ENCODE assay signal across 19 mouse cellular contexts in the genomic region with DNA sequence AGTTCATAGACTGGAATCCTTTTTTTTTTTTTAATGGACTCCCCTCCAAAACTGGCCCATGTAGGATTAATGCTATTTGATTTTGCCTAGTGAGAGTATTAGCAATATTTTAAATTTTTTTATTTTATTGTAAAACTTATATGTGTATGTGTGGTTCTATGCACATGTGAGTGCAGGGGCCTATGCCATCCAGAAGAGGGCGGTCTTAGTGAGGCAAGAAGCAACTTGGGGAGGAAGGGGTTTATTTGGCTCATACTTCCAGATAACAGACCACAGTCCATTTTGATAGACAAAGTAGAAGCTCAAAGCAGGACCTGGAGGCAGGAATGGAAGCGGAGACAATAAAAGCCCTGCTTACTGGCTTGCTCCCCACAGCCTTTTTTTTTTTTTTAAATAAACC. TPM values are rescaled to one million over a fixed set of nuclear protein-coding genes. Genes with fewer than 3 reads are reported as not detected.
DNase-seq lines count a peak whose midpoint lies in the region; ATAC-seq and TF ChIP-seq lines count a peak whose summit lies in the region.
"Had no signal": no experiment of that assay in that cellular context is flagged by ENCODE, and none has a peak within 500 bp of the region (broad histone marks: within the 10 kb centered on the region; RNA-seq: fewer than 3 reads in every experiment).

No protein-coding gene starts in this region.

- H3K27ac ChIP-seq in hindbrain, postnatal 0 days, result no peak overlapping the region
- no peak overlapping the region for H3K27ac ChIP-seq in hindbrain, embryonic 13.5 days
- no peak overlapping the region for H3K27ac ChIP-seq in midbrain, postnatal 0 days (ENCODE audit: low read depth, low read length)
- no peak overlapping the region for H3K27ac ChIP-seq in midbrain, embryonic 10.5 days (replicated peaks)
- H3K27ac ChIP-seq in ES-Bruce4 (ENCODE audit: insufficient read depth, low read length), result no peak overlapping the region
- peak overlapping the region; percentile 69 for H3K27ac ChIP-seq in embryonic fibroblast, embryonic 13.5 days (ENCODE audit: insufficient read depth, low read length)
- H3K27ac ChIP-seq in forebrain, embryonic 12.5 days, result no peak overlapping the region
- H3K27ac ChIP-seq: liver, embryonic 14.5 days; macrophage; neural tube, embryonic 12.5 days had no signal

- no peak overlapping the region for H3K9ac ChIP-seq in hindbrain, postnatal 0 days (replicated peaks; ENCODE audit: low read length)
- no peak overlapping the region for H3K9ac ChIP-seq in hindbrain, embryonic 13.5 days
- no peak overlapping the region for H3K9ac ChIP-seq in midbrain, postnatal 0 days (replicated peaks; ENCODE audit: low read length, poor library complexity, severe bottlenecking)
- H3K9ac ChIP-seq in ES-Bruce4 (ENCODE audit: low read depth, poor library complexity, severe bottlenecking), result no peak overlapping the region
- no peak overlapping the region for H3K9ac ChIP-seq in forebrain, embryonic 12.5 days
- H3K9ac ChIP-seq: liver, embryonic 14.5 days; neural tube, embryonic 12.5 days had no signal

- H3K4me3 ChIP-seq in hindbrain, postnatal 0 days (ENCODE audit: low read length), result no peak overlapping the region
- no peak overlapping the region for H3K4me3 ChIP-seq in hindbrain, embryonic 13.5 days
- H3K4me3 ChIP-seq in midbrain, postnatal 0 days (ENCODE audit: low read depth, low read length), result no peak overlapping the region
- H3K4me3 ChIP-seq in midbrain, embryonic 10.5 days, result no peak overlapping the region
- no peak overlapping the region for H3K4me3 ChIP-seq in ES-Bruce4 (ENCODE audit: low read depth, low read length)
- H3K4me3 ChIP-seq in embryonic fibroblast, embryonic 13.5 days (ENCODE audit: insufficient read depth, low read length), result no peak overlapping the region
- no peak overlapping the region for H3K4me3 ChIP-seq in forebrain, embryonic 12.5 days (replicated peaks)
- H3K4me3 ChIP-seq: neural tube, embryonic 12.5 days had no signal

- WGBS in hindbrain, postnatal 0 days, result 94% methylated on average over 2 of the region's 2 CpGs
- WGBS in hindbrain, embryonic 13.5 days, result 93% methylated on average over 2 of the region's 2 CpGs
- 88% methylated on average over 2 of the region's 2 CpGs for WGBS in midbrain, postnatal 0 days
- WGBS in midbrain, embryonic 10.5 days, result 90% methylated on average over 2 of the region's 2 CpGs
- 90% methylated on average over 2 of the region's 2 CpGs for WGBS in forebrain, embryonic 12.5 days

- no peak for DNase-seq in hindbrain, postnatal 0 days (ENCODE audit: low spot score)
- no peak for DNase-seq in midbrain, postnatal 0 days (ENCODE audit: low spot score)
- no peak for DNase-seq in midbrain, embryonic 10.5 days (ENCODE audit: low spot score)
- DNase-seq: adrenal gland, postnatal 25 days; cerebellum, adult 9-11 months; embryo, embryonic 11 days; kidney, postnatal 25 days; left cerebral cortex, postnatal 4 days; midbrain, embryonic 14.5 days had no signal

- TF ChIP-seq POLR2A in ES-Bruce4 (IDR thresholded peaks at IDR 0.05; ENCODE audit: insufficient read depth, low read length), result no peak
- no peak for TF ChIP-seq POLR2A in embryonic fibroblast, embryonic 13.5 days (IDR thresholded peaks at IDR 0.05; ENCODE audit: low read depth, low read length)

- H3K4me1 ChIP-seq in hindbrain, postnatal 0 days (ENCODE audit: insufficient read depth, low read length), result no peaks in the 10 kb centered on the region
- H3K4me1 ChIP-seq in hindbrain, embryonic 13.5 days (replicated peaks), result no peaks in the 10 kb centered on the region
- no peaks in the 10 kb centered on the region for H3K4me1 ChIP-seq in midbrain, postnatal 0 days (ENCODE audit: insufficient read depth, low read length)
- H3K4me1 ChIP-seq in midbrain, embryonic 10.5 days, result no peaks in the 10 kb centered on the region
- H3K4me1 ChIP-seq in ES-Bruce4 (ENCODE audit: control insufficient read depth, insufficient read depth, low read length), result no peaks in the 10 kb centered on the region
- no peaks in the 10 kb centered on the region for H3K4me1 ChIP-seq in embryonic fibroblast, embryonic 13.5 days (ENCODE audit: control insufficient read depth, insufficient read depth, low read length)
- no peaks in the 10 kb centered on the region for H3K4me1 ChIP-seq in forebrain, embryonic 12.5 days
- H3K4me1 ChIP-seq: neural tube, embryonic 12.5 days had no signal

- no peaks in the 10 kb centered on the region for H3K36me3 ChIP-seq in hindbrain, postnatal 0 days (ENCODE audit: insufficient read depth, low read length)
- no peaks in the 10 kb centered on the region for H3K36me3 ChIP-seq in hindbrain, embryonic 13.5 days
- no peaks in the 10 kb centered on the region for H3K36me3 ChIP-seq in midbrain, postnatal 0 days (ENCODE audit: insufficient read depth, low read length)
- no peaks in the 10 kb centered on the region for H3K36me3 ChIP-seq in midbrain, embryonic 10.5 days
- no peaks in the 10 kb centered on the region for H3K36me3 ChIP-seq in ES-Bruce4 (ENCODE audit: control insufficient read depth, insufficient read depth, low read length, poor library complexity, severe bottlenecking)
- no peaks in the 10 kb centered on the region for H3K36me3 ChIP-seq in forebrain, embryonic 12.5 days (replicated peaks)
- H3K36me3 ChIP-seq: G1E; neural tube, embryonic 12.5 days had no signal

- H3K27me3 ChIP-seq in hindbrain, postnatal 0 days (ENCODE audit: insufficient read depth, low read length), result no peaks in the 10 kb centered on the region
- no peaks in the 10 kb centered on the region for H3K27me3 ChIP-seq in hindbrain, embryonic 13.5 days
- H3K27me3 ChIP-seq in midbrain, postnatal 0 days (ENCODE audit: insufficient read depth, low read length), result no peaks in the 10 kb centered on the region
- no peaks in the 10 kb centered on the region for H3K27me3 ChIP-seq in midbrain, embryonic 10.5 days (ENCODE audit: low read depth, poor library complexity, severe bottlenecking)
- no peaks in the 10 kb centered on the region for H3K27me3 ChIP-seq in ES-Bruce4 (ENCODE audit: control insufficient read depth, insufficient read depth, low read length, poor library complexity, severe bottlenecking)
- H3K27me3 ChIP-seq in forebrain, embryonic 12.5 days, result no peaks in the 10 kb centered on the region
- H3K27me3 ChIP-seq: neural tube, embryonic 12.5 days had no signal

- H3K9me3 ChIP-seq in hindbrain, postnatal 0 days (ENCODE audit: low read length), result no peaks in the 10 kb centered on the region
- H3K9me3 ChIP-seq in hindbrain, embryonic 13.5 days, result no peaks in the 10 kb centered on the region
- no peaks in the 10 kb centered on the region for H3K9me3 ChIP-seq in midbrain, postnatal 0 days (ENCODE audit: low read length)
- H3K9me3 ChIP-seq in midbrain, embryonic 10.5 days (replicated peaks), result no peaks in the 10 kb centered on the region
- 0 out of 2 replicates have a peak, but pooled peaks cover 3% of the 10 kb centered on the region for H3K9me3 ChIP-seq in ES-Bruce4 (replicated peaks; ENCODE audit: control insufficient read depth, insufficient read depth, low read length, poor library complexity, severe bottlenecking)
- H3K9me3 ChIP-seq in forebrain, embryonic 12.5 days, result no peaks in the 10 kb centered on the region
- H3K9me3 ChIP-seq: G1E; neural tube, embryonic 12.5 days had no signal

- no peak overlapping the region for H3K4me2 ChIP-seq in hindbrain, postnatal 0 days (ENCODE audit: low read depth, low read length)
- H3K4me2 ChIP-seq in hindbrain, embryonic 13.5 days, result no peak overlapping the region
- H3K4me2 ChIP-seq in midbrain, postnatal 0 days (ENCODE audit: low read depth, low read length, poor library complexity, severe bottlenecking), result no peak overlapping the region
- no peak overlapping the region for H3K4me2 ChIP-seq in forebrain, embryonic 12.5 days
- H3K4me2 ChIP-seq: neural tube, embryonic 12.5 days had no signal

- peak; percentile 28; the same call in 1 of the 2 replicates for TF ChIP-seq CTCF in hindbrain, postnatal 0 days (IDR thresholded peaks at IDR 0.05; ENCODE audit: low read depth)
- TF ChIP-seq CTCF in midbrain, postnatal 0 days (IDR thresholded peaks at IDR 0.05), result peak; percentile 32
- TF ChIP-seq CTCF in ES-Bruce4 (IDR thresholded peaks at IDR 0.05; ENCODE audit: low read depth, low read length), result peak; percentile 49
- no peak; the same call in 1 of the 2 replicates for TF ChIP-seq CTCF in embryonic fibroblast, embryonic 13.5 days (IDR thresholded peaks at IDR 0.05; ENCODE audit: borderline replicate concordance, insufficient read depth, low read length)

- no peak for ATAC-seq in hindbrain, postnatal 0 days
- no peak for ATAC-seq in hindbrain, embryonic 13.5 days (ENCODE audit: low FRiP score)
- no peak for ATAC-seq in midbrain, postnatal 0 days (ENCODE audit: low FRiP score)
- ATAC-seq in forebrain, embryonic 12.5 days (ENCODE audit: low FRiP score), result no peak
- ATAC-seq in megakaryocyte-erythroid progenitor cell, adult 5-6 weeks (replicated peaks; ENCODE audit: low FRiP score, low TSS enrichment, poor library complexity, severe bottlenecking), result no peak
- ATAC-seq: intestine, embryonic 16.5 days had no signal

- TF ChIP-seq EP300 in ES-Bruce4 (IDR thresholded peaks at IDR 0.05; ENCODE audit: insufficient read depth, low read depth, low read length), result no peak

RNA-seq across cellular contexts. Expression of a gene that starts 59.5 kb away (rescaled TPM):
- total RNA-seq in hindbrain, postnatal 0 days (2014; rRNA removed), result 57.5 and 61.6 TPM in 2 replicates
- polyA plus RNA-seq in hindbrain, postnatal 0 days (2015; fragmentation: Nextera tagmentation; extraction: Ambion mirVana), result 132 and 134 TPM in 2 replicates
- polyA plus RNA-seq in hindbrain, embryonic 13.5 days (2015; fragmentation: Nextera tagmentation; extraction: Ambion mirVana), result 146 and 151 TPM in 2 replicates
- 73.8 and 100 TPM in 2 replicates for total RNA-seq in midbrain, postnatal 0 days (2014; rRNA removed)
- 135 and 139 TPM in 2 replicates for polyA plus RNA-seq in midbrain, postnatal 0 days (2015; fragmentation: Nextera tagmentation; extraction: Ambion mirVana)
- 141 and 143 TPM in 2 replicates for polyA plus RNA-seq in midbrain, embryonic 10.5 days (2016; fragmentation: Nextera tagmentation; extraction: Ambion mirVana)
- polyA plus RNA-seq in ES-Bruce4 (2011; ENCODE audit: insufficient read depth, insufficient read length, low read depth, missing spikeins), result 62.0 and 64.3 TPM in 2 replicates
- polyA plus RNA-seq in embryonic fibroblast, embryonic 13.5 days (2011; ENCODE audit: insufficient read length, low read depth, missing spikeins), result 89.2 and 95.7 TPM in 2 replicates
- 126 and 129 TPM in 2 replicates for polyA plus RNA-seq in forebrain, embryonic 12.5 days (2016; fragmentation: Nextera tagmentation; extraction: Ambion mirVana)
- 46.7 and 61.9 TPM in 2 replicates for total RNA-seq in megakaryocyte-erythroid progenitor cell, adult 5-6 weeks (2014; fragmentation: Nextera tagmentation)
- 107 and 155 TPM in 2 replicates for total RNA-seq in megakaryocyte-erythroid progenitor cell, adult 5-6 weeks (2017)
